Mouse (Mus musculus) frontal cortex, postnatal 25 days (tissue): ENCODE results near the gene Gpr150.
A peak's percentile ranks its signal among the peaks of the same experiment; 100 is the strongest.

Experiments used
- DNase-seq, 2 experiments: peaks; one replicate each; pipeline ENCODE4 v3.0.0; 2022; ENCODE audit warnings: low spot score in 2 of 2

Gene Gpr150

GRCm38 (mm10) chr13:76056896-76057266 is at the start of gene Gpr150:
TSS of gene Gpr150 (minus strand) at chr13:76056996.
- no peak for DNase-seq

GRCm38 (mm10) chr13:76101989-76102388 is 45.2 kb upstream of the Gpr150 start:
- no peak for DNase-seq

- DNase-seq: peak; percentile 83 to 89
These were observed 41.9 kb upstream of the Gpr150 start, which contains the start of the genes Arsk and Ttc37 for GRCm38 (mm10) chr13:76098493-76099303. TSS of gene Arsk (minus strand) at chr13:76098660. TSS of gene Ttc37 (plus strand) at chr13:76098734.

GRCm38 (mm10) chr13:76098116-76098492 is 41.3 kb upstream of the Gpr150 start:
- DNase-seq: no peak

- DNase-seq: no peak
These were observed 17.5 kb upstream of the Gpr150 start for GRCm38 (mm10) chr13:76074323-76074722.

- DNase-seq: no peak
These were observed 7.7 kb upstream of the Gpr150 start for GRCm38 (mm10) chr13:76064363-76064945.

GRCm38 (mm10) chr13:76063548-76063947 is 6.8 kb upstream of the Gpr150 start:
- no peak for DNase-seq

GRCm38 (mm10) chr13:76062569-76062968 is 5.8 kb upstream of the Gpr150 start:
- no peak for DNase-seq

- DNase-seq: no peak
These were observed 5.3 kb upstream of the Gpr150 start for GRCm38 (mm10) chr13:76062126-76062525.

- no peak for DNase-seq
These were observed 2.8 kb upstream of the Gpr150 start for GRCm38 (mm10) chr13:76059591-76059990.

- peak in 1 of 2 experiments; percentile 14 for DNase-seq
These were observed 672 bp upstream of the Gpr150 start for GRCm38 (mm10) chr13:76057267-76058069.

GRCm38 (mm10) chr13:76056261-76056724 is 503 bp downstream of the Gpr150 start:
- peak; percentile 52 to 64 for DNase-seq

- DNase-seq: peak; percentile 9 to 10
These were observed 1.2 kb downstream of the Gpr150 start for GRCm38 (mm10) chr13:76055391-76056232.

GRCm38 (mm10) chr13:76044971-76045370 is 11.8 kb downstream of the Gpr150 start:
- DNase-seq: no peak

GRCm38 (mm10) chr13:76042455-76042854 is 14.3 kb downstream of the Gpr150 start:
- no peak for DNase-seq

- no peak for DNase-seq
These were observed 32.2 kb downstream of the Gpr150 start for GRCm38 (mm10) chr13:76024588-76024987.

GRCm38 (mm10) chr13:76021782-76022181 is 35.0 kb downstream of the Gpr150 start:
- DNase-seq: no peak

- DNase-seq: no peak
These were observed 37.9 kb downstream of the Gpr150 start for GRCm38 (mm10) chr13:76018844-76019400.

GRCm38 (mm10) chr13:76017974-76018843 is 38.6 kb downstream of the Gpr150 start, which contains the start of gene Rfesd:
TSS of gene Rfesd (minus strand) at chr13:76018719.
- peak; percentile 89 for DNase-seq

GRCm38 (mm10) chr13:76017465-76017864 is 39.3 kb downstream of the Gpr150 start:
- DNase-seq: no peak
